Mouse (Mus musculus): ENCODE data around the gene Ggact. TPM values are rescaled to one million over a fixed set of nuclear protein-coding genes. Genes with fewer than 3 reads are reported as not detected.

Ggact gene
- polyA plus RNA-seq, 1 experiment from 2014 or later: 10.6 TPM

- Histone ChIP-seq H3K27me3 (ENCODE audit: control insufficient read depth, insufficient read depth, low read length) (no peaks in the 10 kb centered on the region), H3K4me3 (replicated peaks; ENCODE audit: low read length) (no peak overlapping the region), H3K27ac (no peak overlapping the region), H3K4me2 (replicated peaks) (no peak overlapping the region), H3K36me3 (replicated peaks; ENCODE audit: control insufficient read depth, insufficient read depth) (no peaks in the 10 kb centered on the region), H3K9ac (no peak overlapping the region), H3K9me3 (ENCODE audit: control insufficient read depth, low read length) (no peaks in the 10 kb centered on the region), H3K4me1 (replicated peaks; ENCODE audit: control insufficient read depth, insufficient read depth, low read length) (no peaks in the 10 kb centered on the region)
- WGBS: 95% methylated on average over 1 of the region's 1 CpGs
- DNase-seq (ENCODE audit: low spot score) (no peak), ATAC-seq (ENCODE audit: low FRiP score) (no peak)
These were observed 83.1 kb downstream of the Ggact start for GRCm38 (mm10) chr14:122830433-122830832.

- H3K27ac ChIP-seq: no peak overlapping the region
- H3K4me1 ChIP-seq (replicated peaks; ENCODE audit: control insufficient read depth, insufficient read depth, low read length): no peaks in the 10 kb centered on the region
- no peaks in the 10 kb centered on the region for H3K27me3 ChIP-seq (ENCODE audit: control insufficient read depth, insufficient read depth, low read length)
- ATAC-seq (ENCODE audit: low FRiP score): no peak
- H3K4me3 ChIP-seq (replicated peaks; ENCODE audit: low read length): no peak overlapping the region
- H3K9ac ChIP-seq: no peak overlapping the region
- DNase-seq (ENCODE audit: low spot score): no peak
- no peaks in the 10 kb centered on the region for H3K9me3 ChIP-seq (ENCODE audit: control insufficient read depth, low read length)
- no peaks in the 10 kb centered on the region for H3K36me3 ChIP-seq (replicated peaks; ENCODE audit: control insufficient read depth, insufficient read depth)
- 97% methylated on average over 2 of the region's 2 CpGs for WGBS
- no peak overlapping the region for H3K4me2 ChIP-seq (replicated peaks)
These were observed 88.1 kb downstream of the Ggact start for GRCm38 (mm10) chr14:122825464-122825863.

- Histone ChIP-seq H3K9me3 (ENCODE audit: control insufficient read depth, low read length) (no peaks in the 10 kb centered on the region), H3K4me1 (replicated peaks; ENCODE audit: control insufficient read depth, insufficient read depth, low read length) (no peaks in the 10 kb centered on the region), H3K4me3 (replicated peaks; ENCODE audit: low read length) (no peak overlapping the region), H3K9ac (no peak overlapping the region), H3K27me3 (ENCODE audit: control insufficient read depth, insufficient read depth, low read length) (no peaks in the 10 kb centered on the region), H3K36me3 (replicated peaks; ENCODE audit: control insufficient read depth, insufficient read depth) (no peaks in the 10 kb centered on the region), H3K27ac (no peak overlapping the region), H3K4me2 (replicated peaks) (no peak overlapping the region)
- WGBS: 74% methylated on average over 2 of the region's 2 CpGs
- DNase-seq (ENCODE audit: low spot score) (no peak), ATAC-seq (ENCODE audit: low FRiP score) (no peak)
These were observed 89.8 kb downstream of the Ggact start for GRCm38 (mm10) chr14:122823791-122824190.

DNA sequence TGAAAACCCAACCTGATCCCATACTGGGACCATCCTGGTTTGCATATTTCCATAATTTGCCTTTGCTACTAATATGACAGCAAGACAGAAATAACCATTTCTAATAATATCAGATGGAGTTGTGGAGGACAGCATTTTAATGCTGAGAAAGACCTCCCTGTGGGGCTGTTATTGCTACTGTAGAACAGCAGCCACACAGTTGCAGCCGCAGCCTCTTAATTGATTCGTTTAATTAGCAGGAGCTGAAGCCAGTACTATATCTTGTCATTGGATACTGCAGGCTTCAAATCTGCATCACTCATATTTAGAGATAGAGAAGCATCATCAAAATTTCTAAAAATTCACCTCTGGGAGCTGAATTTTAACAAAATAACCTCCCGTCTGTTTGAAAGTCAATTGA lies 92.6 kb downstream of the Ggact start:
- no peaks in the 10 kb centered on the region for H3K9me3 ChIP-seq (ENCODE audit: control insufficient read depth, low read length)
- no peak overlapping the region for H3K9ac ChIP-seq
- DNase-seq (ENCODE audit: low spot score): no peak
- 65% methylated on average over 3 of the region's 3 CpGs for WGBS
- H3K36me3 ChIP-seq (replicated peaks; ENCODE audit: control insufficient read depth, insufficient read depth): no peaks in the 10 kb centered on the region
- no peaks in the 10 kb centered on the region for H3K27me3 ChIP-seq (ENCODE audit: control insufficient read depth, insufficient read depth, low read length)
- no peak overlapping the region for H3K4me2 ChIP-seq (replicated peaks)
- H3K4me1 ChIP-seq (replicated peaks; ENCODE audit: control insufficient read depth, insufficient read depth, low read length): no peaks in the 10 kb centered on the region
- ATAC-seq (ENCODE audit: low FRiP score): peak; percentile 64; the same call in 1 of the 2 replicates
- H3K4me3 ChIP-seq (replicated peaks; ENCODE audit: low read length): no peak overlapping the region
- H3K27ac ChIP-seq: no peak overlapping the region

DNA sequence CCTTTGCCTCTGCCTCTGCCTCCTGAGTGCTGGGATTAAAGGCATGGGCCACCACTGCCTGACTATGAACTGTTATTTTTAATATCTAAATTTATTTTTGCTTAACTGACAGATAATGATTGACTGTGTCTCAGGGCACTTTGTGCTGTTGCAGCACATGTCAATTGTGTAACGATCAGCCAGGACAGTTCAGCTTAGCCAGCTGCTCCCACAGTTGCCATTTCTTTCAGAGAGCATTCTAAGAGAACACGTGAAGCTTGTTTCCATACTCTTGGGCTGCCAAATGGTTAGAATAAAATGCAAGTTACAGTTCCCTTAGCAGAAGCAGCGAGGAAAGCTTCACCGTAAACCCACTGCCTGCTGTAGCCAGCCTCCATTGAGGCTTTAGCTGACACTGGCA lies 113.3 kb downstream of the Ggact start:
- H3K9ac ChIP-seq: no peak overlapping the region
- no peak for DNase-seq (ENCODE audit: low spot score)
- no peak for ATAC-seq (ENCODE audit: low FRiP score)
- no peaks in the 10 kb centered on the region for H3K4me1 ChIP-seq (replicated peaks; ENCODE audit: control insufficient read depth, insufficient read depth, low read length)
- WGBS: 69% methylated on average over 4 of the region's 4 CpGs
- no peak overlapping the region for H3K4me2 ChIP-seq (replicated peaks)
- no peak overlapping the region for H3K4me3 ChIP-seq (replicated peaks; ENCODE audit: low read length)
- no peaks in the 10 kb centered on the region for H3K36me3 ChIP-seq (replicated peaks; ENCODE audit: control insufficient read depth, insufficient read depth)
- no peak overlapping the region for H3K27ac ChIP-seq
- no peaks in the 10 kb centered on the region for H3K27me3 ChIP-seq (ENCODE audit: control insufficient read depth, insufficient read depth, low read length)
- H3K9me3 ChIP-seq (ENCODE audit: control insufficient read depth, low read length): no peaks in the 10 kb centered on the region

DNA sequence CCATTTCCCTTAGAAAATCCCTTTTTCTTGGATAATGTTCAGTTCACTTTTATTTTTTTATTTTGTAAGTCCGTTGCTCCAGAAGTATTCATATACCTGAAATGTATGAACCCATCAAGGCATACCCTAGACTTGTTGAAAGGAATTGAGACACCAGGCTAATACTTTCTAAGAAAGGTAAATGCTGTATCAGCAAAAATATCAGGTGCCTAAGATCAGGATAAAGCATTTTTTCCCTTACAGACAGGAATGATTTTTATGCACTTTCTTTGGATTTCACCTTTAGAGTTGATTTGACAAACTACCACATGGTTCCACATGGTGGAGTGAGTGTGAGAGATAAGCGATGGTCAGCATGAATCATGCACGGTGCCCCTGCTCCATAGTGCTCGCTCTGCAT lies 120.2 kb downstream of the Ggact start:
- Histone ChIP-seq H3K36me3 (replicated peaks; ENCODE audit: control insufficient read depth, insufficient read depth) (no peaks in the 10 kb centered on the region), H3K4me1 (replicated peaks; ENCODE audit: control insufficient read depth, insufficient read depth, low read length) (no peaks in the 10 kb centered on the region), H3K9me3 (ENCODE audit: control insufficient read depth, low read length) (no peaks in the 10 kb centered on the region), H3K4me3 (replicated peaks; ENCODE audit: low read length) (no peak overlapping the region), H3K4me2 (replicated peaks) (no peak overlapping the region), H3K9ac (no peak overlapping the region), H3K27ac (no peak overlapping the region), H3K27me3 (ENCODE audit: control insufficient read depth, insufficient read depth, low read length) (no peaks in the 10 kb centered on the region)
- 93% methylated on average over 4 of the region's 4 CpGs for WGBS
- no peak for DNase-seq (ENCODE audit: low spot score)
- no peak for ATAC-seq (ENCODE audit: low FRiP score)

DNA sequence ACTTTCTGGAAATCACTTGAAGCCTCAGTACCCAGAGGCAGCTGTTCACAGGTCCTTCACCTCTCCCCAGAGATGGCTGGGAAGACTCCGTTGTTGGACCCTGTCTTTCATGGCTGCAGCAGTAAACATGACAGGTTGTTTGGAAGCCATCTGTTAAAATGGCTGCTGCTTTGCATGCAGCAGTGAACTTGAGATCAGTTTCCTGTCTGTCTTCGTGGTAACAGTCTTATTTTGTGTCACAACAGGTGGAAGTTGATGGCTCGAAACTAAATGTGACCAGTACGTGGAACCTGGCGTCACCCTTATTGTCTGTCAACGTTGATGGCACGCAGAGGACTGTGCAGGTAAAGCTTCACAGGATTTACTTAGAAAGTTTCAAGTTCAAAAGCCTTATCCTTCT lies 123.4 kb downstream of the Ggact start:
- Histone ChIP-seq H3K27me3 (ENCODE audit: control insufficient read depth, insufficient read depth, low read length) (no peaks in the 10 kb centered on the region), H3K9me3 (ENCODE audit: control insufficient read depth, low read length) (no peaks in the 10 kb centered on the region), H3K4me2 (replicated peaks) (no peak overlapping the region), H3K9ac (no peak overlapping the region), H3K4me1 (replicated peaks; ENCODE audit: control insufficient read depth, insufficient read depth, low read length) (no peaks in the 10 kb centered on the region), H3K36me3 (replicated peaks; ENCODE audit: control insufficient read depth, insufficient read depth) (no peaks in the 10 kb centered on the region), H3K27ac (no peak overlapping the region), H3K4me3 (replicated peaks; ENCODE audit: low read length) (no peak overlapping the region)
- DNase-seq (ENCODE audit: low spot score) (no peak), ATAC-seq (ENCODE audit: low FRiP score) (no peak)
- 73% methylated on average over 7 of the region's 7 CpGs for WGBS

GRCm38 (mm10) chr14:122788199-122788598 lies 125.4 kb downstream of the Ggact start:
- no peaks in the 10 kb centered on the region for H3K36me3 ChIP-seq (replicated peaks; ENCODE audit: control insufficient read depth, insufficient read depth)
- H3K27me3 ChIP-seq (ENCODE audit: control insufficient read depth, insufficient read depth, low read length): no peaks in the 10 kb centered on the region
- no peaks in the 10 kb centered on the region for H3K4me1 ChIP-seq (replicated peaks; ENCODE audit: control insufficient read depth, insufficient read depth, low read length)
- H3K4me2 ChIP-seq (replicated peaks): no peak overlapping the region
- 84% methylated on average over 2 of the region's 2 CpGs for WGBS
- H3K4me3 ChIP-seq (replicated peaks; ENCODE audit: low read length): no peak overlapping the region
- no peak for DNase-seq (ENCODE audit: low spot score)
- no peaks in the 10 kb centered on the region for H3K9me3 ChIP-seq (ENCODE audit: control insufficient read depth, low read length)
- no peak for ATAC-seq (ENCODE audit: low FRiP score)
- H3K9ac ChIP-seq: no peak overlapping the region
- H3K27ac ChIP-seq: no peak overlapping the region

DNA sequence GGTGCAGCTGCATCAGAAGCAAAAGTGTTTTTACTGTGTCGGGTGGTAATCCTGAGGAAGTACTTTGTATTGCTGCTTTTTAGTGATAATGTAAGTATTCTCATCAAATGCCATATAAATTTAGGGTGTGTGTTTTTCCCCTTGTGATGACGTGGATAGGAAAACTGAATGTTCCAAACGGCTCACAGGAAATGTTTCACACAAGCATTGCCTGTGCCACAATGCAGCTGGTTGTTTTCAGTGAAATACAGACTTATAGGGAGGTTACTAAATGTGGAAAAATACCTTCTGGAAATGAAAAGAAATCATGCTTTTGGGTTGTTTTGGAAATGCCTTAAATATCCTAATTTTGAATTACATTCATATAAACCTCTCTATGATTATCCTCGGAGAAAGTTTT lies 128.9 kb downstream of the Ggact start:
- WGBS: 82% methylated on average over 4 of the region's 4 CpGs
- no peaks in the 10 kb centered on the region for H3K9me3 ChIP-seq (ENCODE audit: control insufficient read depth, low read length)
- ATAC-seq (ENCODE audit: low FRiP score) (no peak), DNase-seq (ENCODE audit: low spot score) (no peak)
- H3K36me3 ChIP-seq (replicated peaks; ENCODE audit: control insufficient read depth, insufficient read depth): no peaks in the 10 kb centered on the region
- no peak overlapping the region for H3K4me3 ChIP-seq (replicated peaks; ENCODE audit: low read length)
- H3K4me1 ChIP-seq (replicated peaks; ENCODE audit: control insufficient read depth, insufficient read depth, low read length): no peaks in the 10 kb centered on the region
- H3K4me2 ChIP-seq (replicated peaks): no peak overlapping the region
- no peak overlapping the region for H3K9ac ChIP-seq
- no peak overlapping the region for H3K27ac ChIP-seq
- no peaks in the 10 kb centered on the region for H3K27me3 ChIP-seq (ENCODE audit: control insufficient read depth, insufficient read depth, low read length)

DNA sequence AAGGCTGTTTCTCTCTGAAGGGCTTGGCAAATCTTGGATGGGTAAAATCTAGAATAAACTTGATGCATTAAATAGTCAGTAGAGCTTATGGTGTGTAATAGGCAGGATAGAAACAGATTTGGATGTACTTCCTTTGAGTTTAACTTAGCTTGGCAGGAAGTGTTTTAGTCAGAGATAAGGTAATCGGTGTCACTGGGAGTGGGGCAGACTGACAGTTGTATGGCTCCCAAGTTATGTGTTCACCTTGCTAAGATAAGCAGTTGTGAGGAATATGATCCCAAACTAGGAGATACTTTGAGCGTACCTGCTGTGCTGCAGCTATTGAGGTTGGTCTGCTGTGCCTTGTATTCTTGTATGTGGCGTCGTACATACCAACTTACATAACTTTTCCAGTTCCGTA lies 147.1 kb downstream of the Ggact start:
- WGBS: 93% methylated on average over 5 of the region's 5 CpGs

More for the DNA sequence above, 147.1 kb downstream of the Ggact start:
- ATAC-seq (ENCODE audit: low FRiP score): no peak
- H3K27me3 ChIP-seq (ENCODE audit: control insufficient read depth, insufficient read depth, low read length): no peaks in the 10 kb centered on the region
- DNase-seq (ENCODE audit: low spot score): no peak
- H3K4me1 ChIP-seq (replicated peaks; ENCODE audit: control insufficient read depth, insufficient read depth, low read length): no peaks in the 10 kb centered on the region
- H3K9ac ChIP-seq: no peak overlapping the region
- no peaks in the 10 kb centered on the region for H3K9me3 ChIP-seq (ENCODE audit: control insufficient read depth, low read length)
- no peak overlapping the region for H3K27ac ChIP-seq
- H3K36me3 ChIP-seq (replicated peaks; ENCODE audit: control insufficient read depth, insufficient read depth): no peaks in the 10 kb centered on the region
- no peak overlapping the region for H3K4me2 ChIP-seq (replicated peaks)
- no peak overlapping the region for H3K4me3 ChIP-seq (replicated peaks; ENCODE audit: low read length)

Data from hindbrain, embryonic 14.5 days (tissue).